In genomic region chr2:136175030-136175429, GRCm38 (mm10) we compare ENCODE assay signal across 22 mouse cellular contexts.
"Had no signal": no experiment of that assay in that cellular context is flagged by ENCODE, and none has a peak within 500 bp of the region (broad histone marks: within the 10 kb centered on the region; RNA-seq: fewer than 3 reads in every experiment).

No protein-coding gene starts in this region.

- H3K36me3 ChIP-seq: kidney, embryonic 15.5 days; limb, embryonic 12.5 days; limb, embryonic 15.5 days; midbrain, embryonic 12.5 days; neural tube, embryonic 13.5 days had no signal

- H3K4me2 ChIP-seq: kidney, embryonic 15.5 days; limb, embryonic 12.5 days; limb, embryonic 15.5 days; liver, embryonic 11.5 days; lung, embryonic 14.5 days; midbrain, embryonic 12.5 days; neural tube, embryonic 13.5 days had no signal

- H3K4me3 ChIP-seq: kidney, embryonic 15.5 days; limb, embryonic 12.5 days; limb, embryonic 15.5 days; midbrain, embryonic 12.5 days; myocyte; neural tube, embryonic 13.5 days had no signal

- H3K27me3 ChIP-seq: kidney, embryonic 15.5 days; limb, embryonic 12.5 days; limb, embryonic 15.5 days; midbrain, embryonic 12.5 days; neural tube, embryonic 13.5 days had no signal

- H3K27ac ChIP-seq: kidney, embryonic 15.5 days; limb, embryonic 12.5 days; limb, embryonic 15.5 days; liver, embryonic 14.5 days; macrophage; midbrain, embryonic 12.5 days; neural tube, embryonic 13.5 days; stomach, postnatal 0 days had no signal

- DNase-seq: kidney, adult 8-10 months; kidney, postnatal 10 days; kidney, postnatal 36 days; layer of hippocampus, postnatal 36 days; liver, postnatal 0 days; lung, embryonic 14.5 days; retina, postnatal 1 day; right cerebral cortex, postnatal 14 days; right cerebral cortex, postnatal 4 days; thymus, postnatal 25 days had no signal

- H3K9ac ChIP-seq: kidney, embryonic 15.5 days; limb, embryonic 12.5 days; limb, embryonic 15.5 days; liver, embryonic 14.5 days; liver, postnatal 0 days; lung, embryonic 14.5 days; midbrain, embryonic 12.5 days; neural tube, embryonic 13.5 days had no signal

- ATAC-seq: liver, postnatal 0 days; lung, postnatal 0 days; midbrain, embryonic 16.5 days had no signal

- H3K9me3 ChIP-seq: kidney, embryonic 15.5 days; limb, embryonic 12.5 days; limb, embryonic 15.5 days; midbrain, embryonic 12.5 days; neural tube, embryonic 13.5 days had no signal

- H3K4me1 ChIP-seq: kidney, embryonic 15.5 days; limb, embryonic 12.5 days; limb, embryonic 15.5 days; midbrain, embryonic 12.5 days; neural tube, embryonic 13.5 days had no signal
